Mouse (Mus musculus) left cerebral cortex, adult 9 months (tissue): ENCODE data around the gene Pcdh7.

Source experiments
- DNase-seq, 2 experiments: peaks; one replicate each; pipeline ENCODE4 v3.0.0; 2022; ENCODE audit warnings: low spot score in 2 of 2

Pcdh7 gene

GRCm38 (mm10) chr5:57745879-57746278 lies 28.1 kb downstream of the Pcdh7 start:
- DNase-seq: no peak

- DNase-seq: no peak
Measured at GRCm38 (mm10) chr5:57750320-57750719, 32.6 kb downstream of the Pcdh7 start.

DNA sequence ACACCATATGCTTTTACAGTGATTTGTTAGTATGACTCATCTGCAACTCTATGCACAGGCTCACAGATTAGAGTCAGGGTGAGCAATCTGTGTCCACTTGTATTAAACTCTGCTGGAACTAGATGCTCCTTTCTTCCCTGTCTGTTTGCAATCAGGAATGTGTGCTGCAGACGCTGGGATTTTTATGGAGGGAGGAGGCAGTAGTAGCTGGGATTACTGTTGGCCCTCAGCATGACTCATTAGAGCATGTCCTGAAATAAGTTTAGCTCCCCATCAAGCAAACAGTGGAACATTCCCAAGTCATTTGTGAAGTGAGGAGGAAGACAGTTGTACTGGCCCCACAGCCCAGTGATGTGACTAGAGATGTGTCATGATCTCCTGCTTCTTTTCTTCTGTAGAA lies 38.0 kb downstream of the Pcdh7 start:
- peak in 1 of 2 experiments; percentile 28 for DNase-seq

DNA sequence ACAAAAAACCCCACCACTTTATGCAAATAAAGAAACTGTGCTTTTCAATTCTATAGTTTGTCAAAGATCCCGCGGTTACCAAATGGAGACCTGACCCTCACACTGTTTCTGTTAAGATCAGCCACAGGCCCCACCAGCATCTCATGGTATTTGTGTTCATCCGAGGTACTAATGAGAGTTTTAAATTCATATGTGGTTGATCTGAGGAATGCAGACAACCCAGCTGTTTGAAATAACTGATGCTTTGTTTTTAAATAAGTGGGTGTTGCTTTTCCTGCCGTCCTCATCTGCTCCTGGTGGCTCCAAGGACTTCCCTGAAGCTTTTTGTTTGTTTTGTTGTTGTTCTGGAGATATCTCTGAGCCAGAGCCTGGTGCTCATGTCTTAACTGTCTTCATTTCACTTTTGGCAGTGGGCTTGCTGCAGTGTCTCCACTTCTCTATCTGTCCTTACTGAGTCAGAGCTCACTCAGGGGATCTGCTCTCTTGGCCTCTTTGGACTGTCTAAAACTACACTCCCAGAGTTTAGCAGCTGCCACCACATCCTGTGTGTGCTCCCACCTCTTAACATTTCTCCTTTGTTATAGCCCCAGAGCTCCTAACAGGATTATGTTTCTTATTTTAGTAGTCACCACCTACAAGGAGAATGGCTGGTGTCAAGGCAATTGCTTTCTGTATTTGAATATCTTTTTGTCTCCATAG lies 39.1 kb downstream of the Pcdh7 start:
- no peak for DNase-seq

DNA sequence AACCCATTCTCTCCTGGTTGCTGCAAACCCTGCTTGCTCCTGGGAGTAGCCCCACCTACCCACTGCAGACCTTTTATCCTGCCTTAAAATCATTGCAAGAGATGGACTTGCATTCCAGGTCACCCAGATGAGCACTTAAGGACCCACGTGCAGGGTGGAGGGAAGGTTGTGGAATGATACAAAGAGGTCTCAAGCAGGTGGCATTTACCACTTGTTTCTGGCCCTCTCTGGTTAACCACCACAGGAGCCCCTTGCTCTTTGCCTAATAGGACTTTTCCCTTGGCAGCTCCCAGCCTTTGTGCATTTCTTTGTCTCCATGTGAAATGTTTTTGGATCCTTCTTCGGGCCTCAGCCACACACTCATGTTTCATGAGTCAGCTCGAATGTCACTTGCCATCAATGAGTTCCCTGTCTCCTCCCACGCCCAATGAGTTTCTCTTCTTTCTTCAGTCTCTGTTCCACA lies 39.7 kb downstream of the Pcdh7 start:
- DNase-seq: no peak

DNA sequence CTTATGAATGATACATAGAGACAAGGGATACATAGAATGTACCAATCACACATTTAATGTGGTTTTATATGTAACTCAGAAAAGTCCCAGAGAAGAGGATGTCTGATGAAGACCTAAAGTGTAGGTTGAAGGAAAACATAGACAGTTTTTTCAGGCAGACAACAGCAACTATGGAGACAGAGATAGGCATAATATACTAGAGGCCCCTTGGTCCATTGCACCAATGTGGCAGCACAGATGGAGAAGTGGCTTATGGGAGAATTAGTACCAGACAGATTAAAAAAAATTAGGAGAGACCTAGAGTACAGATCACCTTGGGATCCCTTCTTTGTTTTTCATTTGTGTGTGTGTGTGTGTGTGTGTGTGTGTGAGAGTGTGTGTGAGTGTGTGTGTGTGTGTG lies 41.2 kb downstream of the Pcdh7 start:
- DNase-seq: no peak

DNA sequence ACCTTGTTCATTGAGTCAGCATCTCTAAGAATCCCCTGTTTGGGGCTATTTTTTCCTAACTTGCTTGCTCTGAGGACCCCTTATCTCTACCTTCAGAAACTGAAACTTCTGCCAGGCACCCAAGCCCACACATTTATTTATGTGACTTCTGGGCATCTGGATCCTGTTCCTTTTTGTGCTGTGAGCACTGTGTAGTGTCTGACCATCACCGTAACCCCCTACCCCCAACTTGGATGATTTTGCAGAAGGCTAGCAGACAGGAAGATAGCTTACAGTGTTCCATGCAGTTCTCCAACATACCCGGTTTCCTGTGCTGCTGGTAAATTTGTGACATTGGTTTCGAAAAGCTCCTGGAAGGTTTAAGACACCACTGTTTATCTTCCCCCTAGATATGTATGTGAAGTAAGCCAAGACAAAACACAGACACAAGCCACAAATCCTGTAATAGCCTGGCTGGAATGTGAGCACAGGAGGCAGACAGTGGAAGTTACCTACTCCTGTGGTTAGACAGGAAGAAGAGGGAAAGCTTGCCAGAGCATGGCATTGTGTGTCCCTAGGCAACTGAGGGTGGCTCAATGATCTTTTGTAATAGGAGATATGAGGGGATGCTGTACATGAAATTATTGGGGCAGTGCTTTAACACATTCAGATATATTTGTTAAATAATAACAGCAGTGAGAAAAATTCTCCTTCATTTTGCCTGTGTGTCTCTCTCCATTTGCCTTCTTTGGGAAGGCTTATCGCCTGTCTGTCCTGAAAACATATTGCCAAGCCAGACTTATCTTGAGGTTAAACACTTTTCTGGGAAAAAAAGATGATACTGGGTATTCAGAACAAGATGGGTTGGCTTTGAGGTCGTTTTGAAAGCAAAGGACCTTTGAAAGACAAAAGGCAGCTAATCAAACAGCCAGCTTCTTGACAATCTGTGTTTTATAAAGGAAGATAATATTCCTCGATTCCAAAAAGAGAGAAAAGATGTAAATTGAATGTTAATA lies 42.6 kb downstream of the Pcdh7 start:
- DNase-seq: no peak

DNA sequence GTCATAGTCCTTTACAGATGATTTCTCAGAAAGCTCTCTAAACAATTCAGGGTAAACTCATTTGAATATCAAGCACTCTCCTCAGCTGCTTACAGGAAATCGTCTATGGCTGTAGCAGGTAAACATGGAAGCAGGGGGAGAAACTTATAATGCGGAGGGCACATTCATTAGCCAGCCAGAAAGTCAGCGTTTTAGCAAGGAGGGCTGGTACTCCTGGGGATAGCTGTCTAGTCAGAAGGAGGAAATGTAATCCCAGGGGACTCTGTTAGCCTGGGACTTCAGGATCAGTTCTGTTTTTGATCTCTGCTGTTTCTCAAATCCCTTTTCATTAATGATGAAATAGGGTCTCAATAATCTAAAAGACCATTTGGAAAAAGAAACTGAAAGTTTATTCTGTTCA lies 47.6 kb downstream of the Pcdh7 start:
- DNase-seq: no peak

GRCm38 (mm10) chr5:57767346-57767745 lies 49.6 kb downstream of the Pcdh7 start:
- no peak for DNase-seq

DNA sequence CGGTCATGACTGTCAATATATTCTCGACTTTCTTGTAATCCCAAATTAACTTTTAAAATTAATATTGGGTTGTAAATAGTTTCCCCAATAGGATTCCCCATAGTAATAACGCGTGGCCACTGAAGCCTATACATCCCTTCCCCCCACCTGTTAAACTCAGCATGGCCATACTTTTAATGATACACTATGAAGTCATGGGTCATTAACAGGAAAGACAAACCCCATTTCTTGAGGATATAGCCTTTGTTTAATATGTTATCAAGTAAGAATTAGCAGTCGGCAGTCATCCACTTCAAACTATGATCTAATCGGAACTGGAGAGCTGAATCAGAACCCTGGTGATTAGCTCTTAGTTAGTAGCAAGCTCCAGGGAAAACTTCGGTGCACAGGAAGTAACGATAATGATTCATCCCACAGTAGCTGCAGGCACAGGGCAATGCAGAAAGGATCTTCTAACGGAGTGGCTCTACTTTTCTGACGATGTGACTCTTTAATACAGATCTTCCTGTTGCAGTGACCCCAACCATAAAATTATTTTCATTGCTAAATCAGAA lies 50.8 kb downstream of the Pcdh7 start:
- no peak for DNase-seq

- DNase-seq: no peak
Measured at GRCm38 (mm10) chr5:57769644-57770043, 51.9 kb downstream of the Pcdh7 start.

DNA sequence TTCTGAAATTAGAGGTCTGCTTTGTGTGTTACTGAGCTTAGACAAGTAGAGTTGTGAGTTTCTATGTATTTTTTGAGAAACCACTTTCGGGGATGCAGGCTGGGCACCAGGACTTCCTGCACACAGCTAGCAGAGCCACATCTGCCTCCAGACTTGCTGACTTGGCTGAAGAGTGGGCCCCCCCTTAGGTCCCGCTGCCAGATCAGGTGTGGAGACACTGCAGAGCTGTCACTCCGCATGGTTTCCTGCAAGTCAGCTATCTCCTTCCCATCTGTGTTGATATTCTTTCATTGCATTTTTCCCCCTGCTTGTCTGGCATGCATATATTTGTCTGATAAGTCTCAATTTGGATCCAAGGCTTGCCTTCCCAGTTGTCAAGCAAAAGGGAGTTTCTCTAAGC lies 52.6 kb downstream of the Pcdh7 start:
- DNase-seq: no peak

- DNase-seq: no peak
Measured at GRCm38 (mm10) chr5:57771122-57771521, 53.4 kb downstream of the Pcdh7 start.

DNA sequence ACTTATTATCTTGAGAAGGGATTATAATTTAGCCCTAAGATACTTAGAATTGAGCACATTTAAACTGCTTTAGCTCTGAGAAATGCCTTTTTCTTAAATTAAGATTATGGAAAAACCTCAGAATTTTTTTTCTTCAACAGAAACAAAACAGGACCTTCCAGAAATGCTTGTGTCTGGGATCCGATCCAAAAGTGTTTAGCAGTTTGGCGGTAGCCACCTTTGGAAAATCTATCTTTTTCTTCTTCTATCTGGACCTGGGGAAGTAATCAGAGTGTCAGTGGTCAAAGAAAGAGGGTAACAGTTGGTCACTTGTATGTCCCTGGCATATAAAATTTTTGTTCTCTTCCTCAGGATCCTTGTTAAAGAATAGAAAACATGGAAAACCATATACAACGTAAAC lies 54.9 kb downstream of the Pcdh7 start:
- DNase-seq: no peak

- DNase-seq: no peak
Measured at GRCm38 (mm10) chr5:57774496-57774895, 56.7 kb downstream of the Pcdh7 start.

GRCm38 (mm10) chr5:57778093-57778492 lies 60.3 kb downstream of the Pcdh7 start:
- DNase-seq: no peak

- no peak for DNase-seq
Measured at GRCm38 (mm10) chr5:57779951-57780350, 62.2 kb downstream of the Pcdh7 start.

- no peak for DNase-seq
Measured at GRCm38 (mm10) chr5:57780574-57780973, 62.8 kb downstream of the Pcdh7 start.

DNA sequence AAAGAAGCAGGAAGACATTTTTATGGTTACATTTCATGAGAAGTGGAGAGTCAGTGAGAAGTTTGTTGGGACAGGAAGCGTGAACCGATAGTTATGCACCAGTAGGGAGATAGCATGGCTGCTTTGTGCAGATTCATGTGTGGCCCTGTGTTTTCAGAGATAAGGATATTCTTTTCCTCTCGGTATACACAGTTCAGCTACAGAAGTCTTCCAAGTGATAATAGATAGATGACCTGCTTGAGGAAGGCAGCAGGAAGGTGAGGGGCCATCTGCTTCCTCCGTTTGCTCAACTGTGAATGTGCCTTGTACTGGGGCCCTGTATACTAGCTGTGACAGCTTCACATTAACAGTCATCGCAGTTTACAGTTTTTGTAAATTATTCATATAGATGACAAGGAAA lies 64.2 kb downstream of the Pcdh7 start:
- DNase-seq: no peak

DNA sequence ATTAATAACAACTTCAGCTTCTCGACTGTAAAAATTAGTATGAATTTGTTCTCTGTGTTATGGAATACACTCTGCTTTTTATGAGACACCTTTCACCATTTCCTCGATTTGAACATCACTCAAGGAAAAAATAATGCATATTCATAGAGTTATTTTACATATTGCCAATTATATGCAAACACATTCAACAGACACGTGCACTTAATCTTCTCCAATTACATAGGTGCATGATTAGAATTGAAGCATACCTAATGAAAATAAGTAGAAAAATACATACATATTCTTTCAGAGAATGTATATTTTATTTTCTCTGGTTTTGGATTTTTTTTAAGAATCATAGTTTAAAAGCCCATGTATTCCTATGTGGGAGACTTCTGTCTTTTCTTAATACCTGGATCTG lies 64.8 kb downstream of the Pcdh7 start:
- DNase-seq: no peak

DNA sequence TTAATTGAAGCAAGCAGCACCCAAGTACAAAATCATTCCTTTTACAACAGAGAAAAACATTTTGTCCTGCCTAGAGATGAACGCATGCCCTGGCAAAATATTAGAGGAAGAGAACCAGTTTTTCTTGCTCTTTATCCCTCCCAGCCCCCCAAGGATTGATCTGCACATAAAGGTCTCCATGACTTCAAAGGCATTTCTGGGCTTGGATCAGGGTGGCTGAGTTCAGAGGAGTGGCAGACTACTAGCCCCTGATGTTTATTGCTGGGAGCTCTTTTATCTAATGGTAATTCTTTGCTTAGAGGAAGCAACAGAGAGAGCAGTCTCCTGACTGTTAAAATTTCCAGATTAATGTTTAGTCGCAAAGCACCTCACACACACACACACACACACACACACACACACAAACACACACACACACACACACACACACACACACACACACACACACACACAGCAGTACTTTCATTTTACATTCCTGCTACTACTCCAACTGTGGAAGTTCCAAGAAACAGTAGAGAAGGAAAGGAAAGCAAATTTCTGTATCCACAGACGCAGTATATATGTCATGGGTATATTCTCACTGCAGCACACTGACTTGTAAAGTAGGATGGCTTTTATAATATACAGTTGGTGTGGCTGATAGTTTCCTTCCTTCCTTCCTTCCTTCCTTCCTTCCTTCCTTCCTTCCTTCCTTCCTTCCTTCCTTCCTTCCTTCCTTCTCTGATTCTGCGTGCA lies 71.2 kb downstream of the Pcdh7 start:
- DNase-seq: no peak

GRCm38 (mm10) chr5:57796337-57796736 lies 78.6 kb downstream of the Pcdh7 start:
- no peak for DNase-seq
